Mouse (Mus musculus) G1E (cell line): ENCODE data around the gene Nucks1. TPM values are rescaled to one million over a fixed set of nuclear protein-coding genes. Genes with fewer than 3 reads are reported as not detected.
A peak's percentile ranks its signal among the peaks of the same experiment; 100 is the strongest.

ENCODE experiments used
- ATAC-seq: 2 replicates; pipeline ENCODE4 v1.8.0; 2016; ENCODE audit warnings: mild to moderate bottlenecking; ENCODE audit not compliant: insufficient number of reproducible peaks, poor library complexity, low FRiP score, severe bottlenecking; ENCODE audit errors: extremely low read depth
- DNase-seq: peaks from one replicate; pipeline ENCODE4 v3.0.0; 2012; ENCODE audit warnings: low spot score
- H3K27me3 ChIP-seq: 2 replicates; pipeline ENCODE4 v1.6.1; 2012; ENCODE audit warnings: mild to moderate bottlenecking, low read length, inconsistent platforms; ENCODE audit not compliant: insufficient read depth
- H3K36me3 ChIP-seq: replicated peaks from 2 replicates; pipeline ENCODE3; 2012; ENCODE audit warnings: mild to moderate bottlenecking, inconsistent platforms
- H3K4me1 ChIP-seq: 2 replicates; pipeline ENCODE4 v1.6.1; 2012; ENCODE audit warnings: low read depth, low read length, inconsistent platforms, mixed read lengths; ENCODE audit not compliant: insufficient read depth
- H3K4me3 ChIP-seq: 2 replicates; pipeline ENCODE4 v1.5.1; 2012; ENCODE audit warnings: low read depth, mild to moderate bottlenecking, inconsistent platforms, low read length, moderate library complexity, mixed read lengths
- H3K9me3 ChIP-seq: replicated peaks from 2 replicates; pipeline ENCODE4 v1.6.1; 2012; ENCODE audit warnings: inconsistent platforms
- CTCF ChIP-seq: IDR thresholded peaks from 2 replicates; pipeline ENCODE4 v1.5.1; 2012; ENCODE audit warnings: low read depth, low read length, inconsistent platforms, mixed read lengths
- GATA1 ChIP-seq: IDR thresholded peaks from 2 replicates; pipeline ENCODE4 v1.6.1; 2012; ENCODE audit warnings: borderline replicate concordance, low read length, inconsistent platforms, mixed read lengths
- GATA2 ChIP-seq: IDR thresholded peaks from 2 replicates; pipeline ENCODE4 v1.6.1; 2012; ENCODE audit warnings: low read depth, low read length, inconsistent platforms, borderline replicate concordance
- POLR2AphosphoS5 ChIP-seq: IDR thresholded peaks from 2 replicates; pipeline ENCODE4 v1.6.1; 2012; ENCODE audit warnings: low read depth, low read length, inconsistent platforms; ENCODE audit not compliant: insufficient replicate concordance
- TAL1 ChIP-seq: conservative IDR thresholded peaks from 2 replicates; pipeline ENCODE4 v1.6.1; 2012; ENCODE audit warnings: low read depth, low read length, inconsistent platforms, mixed read lengths
- polyA plus RNA-seq: library from polyadenylated mRNA; stranded (reverse); fragments of >175 nt; gene quantifications from 2 replicates; pipeline ENCODE4 v1.2.3, GENCODE M21; 2012
- total RNA-seq, 2 experiments: library from RNA; stranded (forward) in 1 of 2; stranded (reverse) in 1 of 2; fragments of 200-1000 nt in 1 of 2; fragments of >200 nt in 1 of 2; fragmentation: Nextera tagmentation in 1 of 2; gene quantifications; 2 replicates each; pipeline ENCODE4 v1.2.3; 2014 to 2017

Gene Nucks1
- total and polyA plus RNA-seq, 3 experiments = 35.2 to 507 (median 376) TPM

- TF ChIP-seq CTCF = no peak
- TF ChIP-seq GATA1 = no peak
- no peak for TF ChIP-seq TAL1
- TF ChIP-seq GATA2 = no peak
- TF ChIP-seq POLR2AphosphoS5 = no peak
- ATAC-seq (0 out of 2 replicates have a peak, but pooled peaks have one; percentile 24), DNase-seq (no peak)
- Histone ChIP-seq H3K36me3 (peaks cover 71% of the 10 kb centered on the region), H3K9me3 (no peaks in the 10 kb centered on the region), H3K27me3 (peaks cover 80% of the 10 kb centered on the region), H3K4me1 (peaks cover 94% of the 10 kb centered on the region), H3K4me3 (peak overlapping the region; percentile 21; the same call in 1 of the 2 replicates)
Observed at GRCm38 (mm10) chr1:131971771-131972497, 61.6 kb downstream of the Nucks1 start.

- peaks cover 72% of the 10 kb centered on the region for H3K36me3 ChIP-seq
- H3K4me1 ChIP-seq = peaks cover 92% of the 10 kb centered on the region
- no peaks in the 10 kb centered on the region for H3K9me3 ChIP-seq
- H3K27me3 ChIP-seq = peaks cover 80% of the 10 kb centered on the region
- ATAC-seq (no peak; the same call in 1 of the 2 replicates), DNase-seq (no peak)
- H3K4me3 ChIP-seq = peak overlapping the region; percentile 21; the same call in 1 of the 2 replicates
- TF ChIP-seq GATA1 (no peak), GATA2 (no peak), TAL1 (no peak), CTCF (no peak), POLR2AphosphoS5 (no peak)
Observed at GRCm38 (mm10) chr1:131972498-131973334, 62.4 kb downstream of the Nucks1 start.

- DNase-seq (no peak), ATAC-seq (no peak)
- TF ChIP-seq GATA1 (no peak), GATA2 (no peak), CTCF (no peak), TAL1 (no peak), POLR2AphosphoS5 (no peak)
- Histone ChIP-seq H3K36me3 (peaks cover 77% of the 10 kb centered on the region), H3K4me3 (no peak overlapping the region), H3K9me3 (no peaks in the 10 kb centered on the region), H3K27me3 (peaks cover 82% of the 10 kb centered on the region), H3K4me1 (peaks cover 91% of the 10 kb centered on the region)
Observed at GRCm38 (mm10) chr1:131973991-131974390, 63.7 kb downstream of the Nucks1 start.

GRCm38 (mm10) chr1:131976886-131977285, 66.6 kb downstream of the Nucks1 start:
- Histone ChIP-seq H3K9me3 (no peaks in the 10 kb centered on the region), H3K4me1 (peaks cover 88% of the 10 kb centered on the region), H3K36me3 (peaks cover 82% of the 10 kb centered on the region), H3K4me3 (no peak overlapping the region), H3K27me3 (peaks cover 68% of the 10 kb centered on the region)
- no peak for DNase-seq
- no peak for ATAC-seq
- TF ChIP-seq TAL1 = no peak
- no peak for TF ChIP-seq GATA2
- no peak for TF ChIP-seq CTCF
- no peak for TF ChIP-seq POLR2AphosphoS5
- no peak for TF ChIP-seq GATA1

GRCm38 (mm10) chr1:131980471-131980870, 70.1 kb downstream of the Nucks1 start:
- no peak overlapping the region for H3K4me3 ChIP-seq
- TF ChIP-seq POLR2AphosphoS5 (no peak), CTCF (no peak), TAL1 (no peak), GATA1 (no peak), GATA2 (no peak)
- ATAC-seq = no peak
- H3K36me3 ChIP-seq = peaks cover 77% of the 10 kb centered on the region
- H3K9me3 ChIP-seq = no peaks in the 10 kb centered on the region
- peaks cover 41% of the 10 kb centered on the region for H3K27me3 ChIP-seq
- peaks cover 68% of the 10 kb centered on the region for H3K4me1 ChIP-seq
- DNase-seq = no peak

- Histone ChIP-seq H3K36me3 (peaks cover 73% of the 10 kb centered on the region), H3K4me1 (peaks cover 60% of the 10 kb centered on the region), H3K27me3 (peaks cover 38% of the 10 kb centered on the region), H3K4me3 (0 out of 2 replicates have a peak overlapping the region, but pooled peaks have one; percentile 28), H3K9me3 (no peaks in the 10 kb centered on the region)
- ATAC-seq (peak; percentile 70), DNase-seq (peak; percentile 76)
- no peak for TF ChIP-seq TAL1
- TF ChIP-seq GATA2 = no peak
- TF ChIP-seq CTCF = peak; percentile 86
Observed at GRCm38 (mm10) chr1:131981378-131982013, 71.2 kb downstream of the Nucks1 start.
